Mouse (Mus musculus) cerebellum, postnatal 14 days (tissue): ENCODE data around the gene Sp4.
A peak's percentile ranks its signal among the peaks of the same experiment; 100 is the strongest.

ENCODE experiments used
- DNase-seq, 2 experiments: peaks; one replicate each; pipeline ENCODE4 v3.0.0; 2021; ENCODE audit warnings: mixed read lengths in 2 of 2

The Sp4 gene

DNA sequence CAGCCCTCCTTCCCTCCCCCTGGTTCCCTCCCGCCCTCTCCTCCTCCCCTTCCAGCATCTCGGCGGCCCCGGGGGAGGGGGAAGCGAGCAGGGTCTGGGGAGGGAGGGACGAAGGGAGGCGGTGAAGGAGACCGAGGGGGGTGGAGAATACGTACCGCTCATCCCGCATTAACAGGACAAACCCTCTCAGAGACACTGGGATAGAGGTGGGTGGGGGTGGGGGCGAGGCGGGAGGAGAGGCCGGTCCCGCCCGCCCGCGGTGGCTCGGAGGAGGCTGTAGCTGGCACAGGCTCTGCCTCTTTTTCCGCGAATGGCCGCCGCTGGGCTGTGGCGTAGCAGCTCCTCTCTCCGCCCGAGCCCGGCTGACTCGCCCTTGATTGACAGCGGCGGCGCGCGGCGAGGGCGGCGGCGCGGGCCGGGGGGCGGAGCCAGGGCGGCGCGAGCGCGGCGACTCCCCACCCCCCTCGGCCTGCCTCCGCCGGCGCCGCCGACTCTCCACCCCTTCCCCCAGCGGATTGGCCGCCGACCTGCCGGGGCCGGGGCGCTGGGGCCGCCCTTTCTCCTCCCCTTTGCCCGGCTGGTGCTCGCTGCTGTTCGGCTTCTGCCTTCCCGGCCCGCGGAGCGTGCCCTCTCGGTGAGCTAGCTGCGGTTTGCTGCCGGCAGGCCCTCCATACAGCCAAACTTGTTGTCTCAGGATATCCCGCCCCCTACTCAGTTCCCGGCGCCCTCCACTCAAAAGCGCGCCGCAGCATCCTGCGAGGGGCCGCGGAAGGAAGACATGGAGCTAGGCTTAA lies at the start of gene Sp4:
TSS of gene Sp4 (minus strand) at position 369 of the 794 bp plus-strand sequence.
- DNase-seq = peak; percentile 94 to 95

DNA sequence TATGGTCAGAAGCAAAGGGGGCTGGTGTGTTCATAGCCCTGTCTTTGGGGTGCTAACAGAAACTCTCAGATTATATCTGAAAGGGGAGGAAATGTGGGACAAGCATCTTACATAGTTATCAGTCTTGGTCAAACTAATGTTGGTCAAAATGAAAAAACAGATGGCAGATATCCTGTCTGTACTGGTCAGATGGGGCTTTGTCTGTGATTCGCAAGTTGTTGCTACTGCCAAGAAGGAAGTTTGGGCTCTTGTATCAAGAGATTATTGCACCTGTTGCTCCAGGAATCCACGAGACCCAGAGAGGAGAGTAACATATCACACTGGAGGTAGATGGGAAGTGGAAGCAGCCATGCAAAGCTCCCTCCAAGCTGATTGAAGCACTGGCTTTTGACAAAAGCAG lies 37.9 kb upstream of the Sp4 start:
- no peak for DNase-seq

DNA sequence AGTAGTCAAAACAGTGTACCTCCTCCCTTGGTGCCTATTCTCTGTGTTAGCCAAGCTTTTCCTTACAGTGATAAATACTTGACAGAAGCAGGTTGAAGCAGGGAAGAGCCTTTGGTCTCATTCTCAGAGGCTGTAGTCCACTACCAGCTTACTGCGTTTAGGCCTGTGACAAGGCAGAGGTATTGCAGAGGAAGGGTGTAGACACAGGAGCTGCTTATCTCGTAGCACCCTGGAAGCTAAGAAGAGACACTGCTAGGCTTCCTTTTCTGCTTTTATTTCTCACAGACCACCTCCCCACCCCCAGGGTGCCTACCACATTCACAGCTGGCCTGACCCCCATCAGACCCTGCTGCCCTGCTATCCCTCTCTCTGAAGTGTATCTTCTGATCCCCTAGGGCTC lies 37.0 kb upstream of the Sp4 start:
- DNase-seq = no peak

DNA sequence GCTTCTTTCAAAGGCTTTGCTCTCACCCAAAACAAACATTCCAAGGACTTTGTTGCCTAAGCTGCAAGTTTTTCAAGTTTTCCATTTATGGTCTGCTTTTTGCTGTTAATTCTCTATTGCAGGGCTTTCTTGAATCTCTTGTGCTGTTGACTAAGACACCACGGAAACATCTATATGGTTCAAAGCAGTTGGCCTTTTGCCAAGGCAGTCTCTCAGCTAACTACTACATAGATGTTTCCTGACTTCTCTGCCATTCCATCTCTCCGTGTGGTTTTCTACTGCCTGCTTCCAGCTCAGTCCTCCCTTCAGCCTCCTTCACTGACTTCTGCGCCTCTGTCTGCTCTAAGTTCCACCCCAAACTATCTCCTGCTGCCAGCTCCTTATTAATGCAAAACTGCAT lies 36.1 kb upstream of the Sp4 start:
- DNase-seq = no peak

DNA sequence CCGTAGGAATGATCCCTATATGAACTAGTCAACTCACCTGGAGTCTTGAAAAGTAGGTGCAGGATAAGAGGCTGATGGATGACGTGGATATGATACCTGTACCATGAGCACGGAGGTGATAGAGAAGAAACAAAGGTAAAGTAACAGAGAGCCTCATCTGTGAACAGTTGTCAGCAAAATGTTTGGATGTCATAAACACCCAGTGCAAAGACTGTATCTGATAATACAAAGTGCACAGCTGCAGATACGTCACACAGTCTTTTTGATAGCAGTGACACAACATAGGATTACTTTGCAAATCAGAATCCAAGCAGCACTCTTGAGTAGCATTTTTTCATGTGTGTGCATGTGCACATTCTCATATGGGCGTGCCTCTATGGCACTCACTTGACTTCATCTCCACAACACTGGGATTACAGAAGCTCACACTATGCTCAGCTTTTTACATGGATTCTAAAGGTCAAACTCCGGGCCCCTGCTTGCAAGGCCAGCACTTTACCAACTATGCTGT lies 27.6 kb upstream of the Sp4 start:
- DNase-seq = no peak

DNA sequence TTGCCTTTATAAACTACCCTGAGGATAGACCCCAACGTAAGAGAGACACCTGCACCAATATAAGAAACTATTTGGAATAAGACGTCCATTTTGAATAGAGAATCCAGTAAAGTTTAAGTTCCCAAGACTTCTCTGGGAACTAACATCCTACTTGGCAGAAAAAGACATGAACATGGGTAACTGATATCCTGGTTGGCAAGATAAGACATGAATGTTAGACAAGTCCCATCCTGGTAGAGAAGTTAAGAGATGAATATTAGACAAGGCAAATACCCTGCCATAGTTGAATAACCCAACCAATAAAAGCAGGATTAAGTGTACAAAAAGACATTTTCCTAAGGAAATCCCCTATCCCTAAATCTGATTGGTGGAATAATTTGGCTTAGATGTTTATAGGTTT lies 26.3 kb upstream of the Sp4 start:
- no peak for DNase-seq

DNA sequence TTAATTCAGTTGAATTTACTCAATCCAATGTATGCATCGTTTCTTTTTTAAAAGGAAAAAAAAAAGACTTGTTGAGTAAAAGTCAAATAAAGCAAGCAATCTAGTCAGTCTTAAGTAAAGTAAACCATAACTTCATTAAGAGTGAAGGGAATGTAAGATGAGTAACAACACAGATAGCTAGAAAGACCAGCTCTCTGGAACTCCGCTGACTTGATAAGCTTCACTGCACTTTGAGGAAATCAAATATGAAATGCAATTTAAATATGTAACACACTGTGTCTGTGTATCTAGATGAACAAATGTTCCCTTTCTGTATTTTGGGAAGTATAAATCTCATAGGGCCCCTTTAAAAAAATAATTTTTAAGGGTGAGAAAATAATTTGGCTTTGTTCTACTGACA lies 24.9 kb upstream of the Sp4 start:
- no peak for DNase-seq

DNA sequence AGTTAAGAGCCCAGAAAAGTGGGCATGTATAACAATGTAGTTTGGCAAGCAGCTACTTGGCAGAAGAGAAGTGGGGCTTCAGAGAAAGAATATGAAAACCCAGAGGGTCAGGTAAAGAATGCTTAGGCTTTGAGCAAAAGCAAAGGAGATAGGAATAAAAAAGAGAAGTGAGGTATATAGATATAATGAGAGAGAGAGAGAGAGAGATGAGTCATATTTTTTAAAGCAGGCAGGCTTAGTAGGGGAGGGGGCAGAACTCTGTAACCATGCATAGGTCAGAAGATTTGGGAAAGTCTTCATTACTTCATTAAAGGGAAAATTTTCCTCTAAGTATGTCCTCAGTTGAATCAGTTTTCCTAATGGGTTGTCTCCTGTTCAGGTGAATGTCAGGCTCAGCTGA lies 18.8 kb upstream of the Sp4 start:
- no peak for DNase-seq

DNA sequence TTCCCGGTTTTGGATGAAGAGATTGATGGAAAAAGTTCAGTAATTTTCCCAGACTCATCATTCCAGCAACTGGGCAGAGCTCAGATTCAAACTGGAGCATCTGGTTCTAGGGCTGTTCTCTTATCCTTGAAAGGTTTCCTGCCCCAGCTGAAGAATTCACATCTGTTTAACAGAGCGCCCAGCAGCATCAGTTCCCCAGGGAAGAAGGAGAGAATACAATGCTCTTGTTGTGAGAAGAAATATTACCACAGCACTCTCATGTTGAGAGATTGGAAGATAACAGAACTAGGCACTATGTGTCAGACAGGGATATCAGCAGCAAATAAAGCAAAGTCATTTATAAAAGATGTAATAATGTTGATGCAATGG lies 13.2 kb upstream of the Sp4 start:
- no peak for DNase-seq

DNA sequence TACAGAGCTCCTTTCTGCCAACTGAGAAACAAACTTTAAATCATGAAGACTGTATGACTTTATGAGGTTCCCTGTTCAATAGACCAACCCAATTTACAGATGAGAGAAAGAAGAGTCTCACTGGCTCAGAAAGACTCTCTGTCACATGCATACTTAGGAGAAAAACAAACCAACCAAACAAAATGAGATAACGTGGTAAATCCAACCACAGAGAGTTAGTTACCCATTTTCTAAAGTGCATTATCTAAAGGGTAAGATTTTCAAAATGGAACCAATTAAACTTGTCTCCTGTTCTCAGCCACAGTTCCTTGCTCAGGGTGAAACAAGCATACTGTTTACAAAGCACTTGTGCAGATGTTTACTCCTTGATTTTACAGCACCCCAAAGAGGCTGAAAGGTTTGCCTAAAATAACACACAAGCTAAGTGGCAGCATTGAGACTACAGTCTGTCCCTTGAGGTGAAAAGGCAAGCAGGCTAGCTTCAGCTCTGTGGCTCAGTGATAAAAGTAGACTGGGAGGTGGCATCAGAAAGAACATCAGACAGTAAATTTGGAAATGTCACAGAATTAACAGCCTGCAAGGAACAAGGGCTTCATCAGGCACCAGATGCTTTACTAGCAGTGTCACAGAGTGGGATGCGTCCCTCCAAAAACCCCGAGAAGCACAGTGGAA lies 12.7 kb upstream of the Sp4 start:
- DNase-seq = no peak

DNA sequence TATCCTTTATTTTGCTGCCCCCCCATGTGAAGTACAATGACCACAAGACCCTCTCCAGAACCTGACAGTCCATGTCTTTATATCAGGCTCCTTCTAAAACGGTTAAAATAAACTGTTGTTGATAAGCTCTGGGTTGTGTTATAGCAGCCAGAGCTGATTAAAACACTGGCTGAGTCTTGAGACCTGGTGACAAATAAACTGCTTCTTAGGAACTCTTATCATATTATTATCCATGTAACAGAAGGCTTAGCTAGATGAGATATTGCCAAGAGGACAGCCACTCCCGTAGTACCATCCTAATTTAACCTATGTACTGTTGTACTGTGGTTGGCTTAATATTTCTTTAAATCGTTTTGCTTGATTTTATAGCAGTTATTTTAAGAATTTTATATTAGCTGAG lies 2.3 kb upstream of the Sp4 start:
- DNase-seq = no peak

DNA sequence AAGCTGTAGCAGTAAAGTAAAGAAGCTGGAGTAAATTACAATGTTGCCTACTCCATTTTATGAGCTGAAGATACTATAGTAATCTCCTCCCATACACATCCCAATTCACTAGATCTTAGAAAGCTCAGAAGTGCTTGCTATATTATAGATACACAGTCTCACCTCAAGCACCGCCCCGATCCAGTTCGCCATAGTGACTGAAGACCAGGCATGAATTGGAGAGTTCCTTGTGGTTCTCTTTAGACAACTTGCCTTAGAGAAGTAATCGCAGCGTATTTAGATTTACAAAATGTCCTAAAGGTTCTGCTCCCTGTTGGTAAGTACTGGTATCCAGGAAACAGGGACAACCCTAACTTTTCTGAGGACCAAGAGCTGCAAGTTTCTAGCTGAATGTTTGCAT lies 1.8 kb upstream of the Sp4 start:
- DNase-seq = no peak

DNA sequence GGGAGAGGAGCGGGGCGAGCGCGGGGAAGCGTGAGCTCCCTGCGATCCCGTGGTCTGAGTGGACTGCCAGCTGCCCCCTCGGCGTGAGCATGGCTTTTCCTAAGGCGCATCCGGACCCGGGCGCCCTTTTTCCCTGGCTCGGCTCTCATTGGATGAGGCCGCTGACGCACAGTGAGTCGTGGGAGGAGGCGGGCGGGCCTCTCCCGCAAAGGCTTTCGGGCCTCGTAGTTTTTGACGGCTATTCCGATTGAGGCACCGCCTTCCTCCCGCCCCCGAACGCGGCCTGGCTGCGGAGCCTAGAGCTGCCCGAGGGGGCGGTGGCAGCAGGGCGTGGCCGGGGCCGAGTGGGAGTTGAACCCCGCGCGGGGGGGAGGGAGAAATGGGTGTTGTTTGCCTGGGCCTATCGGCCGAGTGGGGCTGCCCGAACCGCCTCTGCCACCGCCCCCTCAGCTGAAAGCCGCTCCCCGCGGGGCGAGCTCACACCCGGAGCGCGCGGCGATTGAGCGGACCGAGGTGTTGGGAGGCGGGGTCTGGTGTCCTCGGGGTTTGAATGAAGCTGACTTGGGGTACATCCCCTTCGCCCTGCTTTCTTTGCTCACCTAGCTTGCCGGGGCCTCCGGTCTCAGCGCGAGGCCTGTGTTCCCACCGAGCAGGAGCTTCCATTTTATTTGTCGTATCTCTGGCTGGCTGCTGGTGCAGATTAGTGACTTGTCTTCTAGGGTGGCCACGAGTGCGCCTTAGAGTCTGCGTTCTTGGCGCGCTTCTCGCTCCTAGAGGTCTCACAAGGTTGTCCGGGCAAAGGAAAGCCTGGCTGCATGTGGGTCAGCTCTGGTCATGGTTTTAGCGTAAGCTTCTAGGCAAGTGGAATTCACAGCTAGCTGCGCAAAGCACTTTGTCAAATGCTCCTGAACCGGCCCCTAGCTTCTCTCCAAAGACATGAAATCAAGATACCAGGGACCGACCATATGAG lies 911 bp upstream of the Sp4 start:
- peak; percentile 98 to 99 for DNase-seq

DNA sequence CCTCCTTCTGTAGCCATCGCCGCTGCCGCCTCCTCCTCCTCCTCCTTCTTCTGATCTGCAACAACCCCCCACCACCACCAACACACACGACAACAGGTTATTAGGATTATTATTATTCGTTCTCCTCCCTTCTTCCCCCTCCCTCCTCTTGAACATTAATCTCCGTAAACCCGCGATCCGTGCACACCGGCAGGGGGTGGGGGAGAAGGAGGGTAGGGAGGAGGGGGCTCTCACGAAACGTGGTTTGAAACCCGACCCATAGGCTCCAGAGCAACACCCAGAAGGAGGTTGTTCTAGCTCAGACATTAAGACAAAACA lies 527 bp downstream of the Sp4 start:
- no peak for DNase-seq

DNA sequence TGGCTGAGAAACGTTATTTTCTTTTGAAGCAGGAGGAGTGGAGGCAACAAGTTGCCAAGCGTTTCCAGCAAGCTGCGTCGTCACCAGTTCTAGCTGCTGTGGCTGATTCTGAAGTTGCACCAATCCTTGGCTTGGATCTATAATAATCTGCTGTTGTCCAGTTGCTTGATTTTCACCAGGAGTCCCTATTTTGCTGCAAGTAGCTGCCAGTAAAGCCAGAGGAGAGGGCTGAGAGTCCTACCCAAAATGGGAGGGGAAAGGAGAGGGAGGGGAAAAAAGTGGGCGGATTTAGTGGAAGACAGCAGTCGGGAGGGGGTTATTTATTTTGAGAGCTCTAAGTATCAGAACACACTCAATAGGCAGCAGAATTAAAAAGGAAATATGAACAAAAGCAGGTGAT lies 1.3 kb downstream of the Sp4 start:
- peak; percentile 9 to 26 for DNase-seq

DNA sequence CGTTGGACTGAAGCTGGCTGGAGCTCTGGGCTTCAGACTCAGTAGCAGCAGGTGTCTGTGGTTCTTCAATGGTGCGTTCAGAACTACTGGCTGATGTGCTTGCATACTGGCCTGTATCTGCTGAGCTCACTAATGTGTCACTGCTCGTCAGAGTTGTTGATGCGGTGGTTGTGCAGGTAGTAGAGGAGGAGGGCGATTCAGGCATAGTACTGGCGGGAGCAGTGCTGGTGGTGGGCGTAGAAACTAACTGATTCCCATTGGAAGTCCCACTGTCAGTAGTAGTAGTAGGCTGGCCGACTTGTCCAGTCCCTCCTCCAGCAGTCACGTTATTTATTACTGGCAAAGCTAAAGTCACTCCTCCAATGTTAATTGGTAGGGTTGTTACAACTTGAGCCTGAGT lies 2.1 kb downstream of the Sp4 start:
- no peak for DNase-seq

DNA sequence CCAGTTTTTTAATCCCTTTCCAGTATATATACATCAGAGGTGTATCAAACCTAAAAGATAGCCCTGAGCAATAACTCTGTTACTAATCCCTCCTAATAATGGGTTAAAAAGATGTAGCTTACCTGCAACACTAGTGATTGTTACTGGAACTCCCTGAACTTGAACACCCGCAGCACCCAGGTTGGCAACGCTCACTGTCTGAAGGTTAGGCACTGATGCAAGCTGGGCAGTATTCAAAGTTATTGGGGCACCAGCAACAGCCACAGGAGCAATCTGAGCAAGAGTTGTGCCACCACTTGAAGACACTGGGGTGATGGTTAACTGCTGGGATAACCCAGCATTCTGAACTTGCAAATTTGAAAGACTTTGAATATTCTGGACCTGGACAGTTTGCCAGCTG lies 2.7 kb downstream of the Sp4 start:
- no peak for DNase-seq

DNA sequence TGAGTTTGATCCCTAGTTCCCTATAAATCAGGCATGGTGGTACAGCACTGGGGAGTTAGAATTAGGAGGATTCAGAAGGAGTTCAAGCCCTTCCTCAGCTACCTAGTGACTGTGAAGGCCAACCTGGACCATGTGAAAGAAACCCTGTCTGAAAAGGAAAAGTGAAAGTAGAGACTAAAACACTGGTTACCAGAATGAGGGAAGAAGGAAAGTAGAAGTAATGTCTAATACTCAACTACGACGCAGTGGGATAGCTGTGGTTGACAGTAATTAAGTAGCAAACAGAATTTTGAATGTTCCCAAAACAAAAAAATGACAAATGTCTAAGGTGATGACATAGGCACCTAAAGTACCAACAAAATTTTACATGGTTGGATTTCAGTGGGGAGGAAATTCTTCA lies 5.0 kb downstream of the Sp4 start:
- DNase-seq = no peak

DNA sequence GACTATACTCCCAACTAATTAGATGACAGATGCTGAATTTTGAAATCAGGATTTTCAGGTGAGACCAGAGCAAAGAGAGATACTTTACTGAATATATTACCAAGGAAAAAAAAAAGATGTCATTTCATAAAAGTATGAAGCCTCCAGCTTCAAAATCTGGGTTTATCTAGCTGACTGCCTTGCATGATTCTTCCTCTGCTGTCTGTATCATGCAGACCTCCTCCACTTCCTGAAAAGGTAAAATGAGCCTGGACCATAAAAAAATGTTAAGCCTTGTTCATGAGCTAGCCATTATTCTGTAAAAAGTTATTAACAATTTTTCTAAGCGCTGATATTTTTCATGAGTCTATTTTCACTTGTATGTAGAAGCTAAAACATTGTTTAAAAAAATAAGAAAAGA lies 5.4 kb downstream of the Sp4 start:
- DNase-seq = no peak

DNA sequence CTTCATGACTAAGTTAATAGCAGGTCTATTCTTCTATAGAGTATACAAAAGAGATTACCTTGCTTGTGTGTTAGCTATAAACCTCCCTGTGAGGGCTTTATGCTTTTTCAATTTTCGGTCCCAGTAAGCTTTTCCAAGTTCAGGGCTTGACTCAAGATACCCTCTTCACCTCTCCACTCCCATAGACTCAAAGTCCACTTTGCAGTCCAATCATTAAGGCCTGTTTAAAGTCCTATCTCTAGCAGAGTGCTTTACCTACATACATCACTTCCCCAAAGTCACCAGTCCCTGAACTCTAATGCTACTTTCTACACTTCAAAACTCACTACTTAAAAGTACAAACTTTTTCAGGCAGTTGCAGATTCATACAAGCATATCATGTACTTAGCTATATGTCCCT lies 12.3 kb downstream of the Sp4 start:
- no peak for DNase-seq

DNA sequence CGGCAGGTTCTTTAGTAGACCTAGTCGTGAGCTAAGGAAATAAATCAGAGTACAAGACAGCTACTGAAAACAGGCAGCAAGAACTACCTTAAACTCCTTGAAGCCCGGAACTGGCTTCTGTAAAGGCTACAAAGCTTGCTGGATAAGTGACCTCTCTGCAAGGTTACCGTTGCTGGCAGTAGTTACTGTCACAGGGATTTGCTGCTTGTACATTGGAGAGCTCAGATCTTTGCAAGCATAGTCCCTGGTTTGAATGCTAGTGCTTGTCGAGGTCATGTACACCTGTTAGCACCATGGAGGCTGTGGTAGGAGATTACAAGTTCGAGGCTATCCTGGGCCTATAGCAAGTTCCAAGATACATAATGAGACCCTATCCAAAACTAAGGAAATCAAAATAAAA lies 16.1 kb downstream of the Sp4 start:
- DNase-seq = no peak

DNA sequence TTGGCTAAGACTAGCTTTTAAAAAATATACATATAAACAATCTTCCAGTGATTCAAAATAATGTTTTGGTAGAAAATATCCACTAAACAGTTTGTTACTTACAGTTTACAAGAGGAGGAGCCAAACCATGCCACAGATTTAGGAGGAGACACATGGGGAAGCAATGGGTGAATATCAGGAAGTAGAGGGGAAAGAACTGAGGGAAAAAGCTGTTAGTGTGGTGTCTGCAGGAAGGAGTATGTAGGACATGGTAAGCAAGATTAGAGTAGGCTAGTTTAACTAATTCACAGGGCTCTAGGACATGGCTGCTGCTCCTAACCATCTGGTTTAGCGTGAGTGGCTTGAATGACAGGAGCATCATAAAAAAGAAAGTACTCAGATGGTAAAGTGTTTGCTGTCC lies 19.3 kb downstream of the Sp4 start:
- DNase-seq = no peak

DNA sequence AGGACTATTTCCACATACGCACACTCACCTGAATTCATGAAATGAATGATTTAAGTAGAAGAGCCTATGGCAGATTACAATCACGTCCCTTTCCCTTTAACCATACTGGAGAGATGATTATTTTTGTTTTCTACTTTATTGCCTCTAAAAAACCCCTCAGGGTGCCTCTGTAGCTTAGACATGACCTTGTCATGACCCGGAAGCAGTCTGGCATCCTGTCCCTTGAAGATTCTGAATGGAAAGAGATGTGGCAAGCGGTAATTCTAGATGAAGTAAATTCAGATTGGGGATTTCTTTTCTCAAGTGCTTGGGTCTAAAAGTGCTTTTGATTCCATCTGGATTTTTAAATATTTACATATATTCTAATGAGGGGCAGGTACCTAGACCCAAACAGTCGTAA lies 24.9 kb downstream of the Sp4 start:
- no peak for DNase-seq

DNA sequence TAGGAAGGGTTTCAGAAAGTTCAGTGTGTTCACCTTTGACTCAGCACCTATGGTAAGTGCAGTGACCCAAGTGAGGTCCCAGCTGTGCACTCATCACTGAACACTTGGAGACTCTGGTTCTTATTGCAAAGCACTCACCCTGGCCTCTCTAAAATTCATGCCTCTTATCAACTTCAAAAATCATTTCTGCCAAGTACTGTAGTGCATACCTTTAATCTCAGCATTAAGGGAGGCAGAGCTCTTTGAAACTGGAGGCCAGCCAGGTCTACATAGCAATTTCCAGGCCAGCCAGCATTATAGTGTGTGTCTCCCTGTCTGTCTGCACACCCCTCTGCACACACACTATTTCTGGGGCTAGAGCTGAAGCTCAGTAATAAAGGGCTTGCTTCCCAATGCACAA lies 36.3 kb downstream of the Sp4 start:
- DNase-seq = no peak
